Mouse (Mus musculus) liver, embryonic 14.5 days (tissue): Measurements from ENCODE around the gene Agps. TPM values are rescaled to one million over a fixed set of nuclear protein-coding genes. Genes with fewer than 3 reads are reported as not detected.

Experiments
- ATAC-seq: fragments of 200-750 bp; cut with Nextera tagmentation; 2 replicates; pipeline ENCODE4 v1.8.0; 2017; ENCODE audit warnings: moderate number of reproducible peaks, mild to moderate bottlenecking, moderate library complexity; ENCODE audit not compliant: insufficient read depth
- DNase-seq, 3 experiments: peaks; one replicate each; pipeline ENCODE4 v3.0.0-alpha.2; 2012 to 2013; ENCODE audit warnings: low read depth in 3 of 3, low spot score in 3 of 3
- H3K27ac ChIP-seq: fragments of 300-500 bp; sonication (generic); 2 replicates; pipeline ENCODE4 v1.5.1; 2014; ENCODE audit warnings: moderate library complexity, mild to moderate bottlenecking, control low read depth, inconsistent platforms
- H3K27me3 ChIP-seq: fragments of 300-500 bp; sonication (generic); 2 replicates; pipeline ENCODE4 v1.6.1; 2014; ENCODE audit warnings: mild to moderate bottlenecking, low read length, moderate library complexity; ENCODE audit not compliant: control insufficient read depth, insufficient read depth
- H3K36me3 ChIP-seq: fragments of 300-500 bp; sonication (generic); replicated peaks from 2 replicates; pipeline ENCODE4 v1.6.1; 2014; ENCODE audit warnings: low read depth; ENCODE audit not compliant: control insufficient read depth, insufficient read depth
- H3K4me1 ChIP-seq, 2 experiments: fragments of 200-500 bp in 1 of 2; fragments of 300-500 bp in 1 of 2; sonication (generic) in 1 of 2; replicated peaks; 2 replicates each; pipeline ENCODE4 v1.6.1; 2012 to 2014; ENCODE audit warnings: antibody characterized with exemption in 1 of 2, inconsistent platforms in 1 of 2, low read length in 1 of 2; ENCODE audit not compliant: control insufficient read depth in 2 of 2, insufficient read depth in 2 of 2
- H3K4me2 ChIP-seq: fragments of 300-500 bp; sonication (generic); 2 replicates; pipeline ENCODE4 v1.6.1; 2014; ENCODE audit warnings: low read depth, mild to moderate bottlenecking, control low read depth, moderate library complexity
- H3K4me3 ChIP-seq, 2 experiments: fragments of 200-500 bp in 1 of 2; fragments of 300-500 bp in 1 of 2; sonication (generic) in 1 of 2; 2 replicates each; pipeline ENCODE4 v1.5.1; 2012 to 2014; ENCODE audit warnings: low read depth in 2 of 2, low read length in 2 of 2, mild to moderate bottlenecking in 2 of 2, control low read depth in 1 of 2, inconsistent platforms in 1 of 2, moderate library complexity in 1 of 2; ENCODE audit not compliant: insufficient read depth in 1 of 2
- H3K9ac ChIP-seq: fragments of 300-500 bp; sonication (generic); replicated peaks from 2 replicates; pipeline ENCODE4 v1.6.1; 2014; ENCODE audit warnings: mild to moderate bottlenecking, control low read depth, moderate library complexity
- H3K9me3 ChIP-seq: fragments of 300-500 bp; sonication (generic); 2 replicates; pipeline ENCODE4 v1.6.1; 2016; ENCODE audit warnings: low read length, mixed read lengths; ENCODE audit not compliant: control insufficient read depth
- CTCF ChIP-seq: IDR thresholded peaks from 2 replicates; pipeline ENCODE4 v1.5.1; 2016; ENCODE audit warnings: antibody characterized with exemption, low read depth, control low read depth
- EP300 ChIP-seq: IDR thresholded peaks from 2 replicates; pipeline ENCODE4 v1.6.1; 2016; ENCODE audit warnings: antibody characterized with exemption, low read depth
- WGBS: fragments of 180-500 bp; shearing (Covaris S2); extraction: QIAGEN DNeasy Blood & Tissue Kit; methylation state at CpG from one replicate; pipeline ENCODE4 v1.1.7; 2014; ENCODE audit not compliant: insufficient replicate concordance; 5-methylcytosine and 5-hydroxymethylcytosine counted together
- polyA plus RNA-seq, 2 experiments: library from polyadenylated mRNA; depleted of rRNA in 1 of 2; stranded (reverse) in 1 of 2; unstranded in 1 of 2; fragments of >200 nt; fragmentation: Nextera tagmentation in 1 of 2; extraction: Ambion mirVana in 1 of 2; gene quantifications; 2 replicates each; pipeline versions ENCODE4 v1.2.1 to v1.2.3; 2012 to 2014

The Agps gene
- polyA plus RNA-seq, 2 experiments: 5.6 to 13.8 TPM

DNA sequence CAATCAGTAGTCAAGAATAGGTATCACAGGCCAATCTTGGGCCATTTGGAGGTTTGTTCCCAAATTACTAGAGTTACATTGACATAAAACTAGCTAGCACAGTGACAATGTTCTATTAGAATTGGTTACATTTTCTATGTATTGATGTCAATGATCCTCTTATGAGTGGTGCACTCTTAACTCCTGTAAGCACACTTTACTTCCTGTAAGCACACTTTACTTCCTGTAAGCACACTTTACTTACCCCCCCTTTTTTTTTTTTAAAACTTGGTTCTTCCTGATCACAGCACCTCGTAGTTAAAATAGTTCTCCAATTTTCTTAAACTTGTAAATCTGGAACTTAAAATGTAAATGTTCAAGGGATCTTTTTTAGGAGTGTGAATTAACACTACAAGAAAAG is 75.2 kb downstream of the Agps start:
- Histone ChIP-seq H3K27ac (no peak overlapping the region), H3K9me3 (no peaks in the 10 kb centered on the region), H3K36me3 (peaks cover 5% of the 10 kb centered on the region; the same call in 1 of the 2 replicates), H3K4me3 (no peak overlapping the region), H3K4me1 (no peaks in the 10 kb centered on the region), H3K27me3 (no peaks in the 10 kb centered on the region), H3K9ac (no peak overlapping the region), H3K4me2 (no peak overlapping the region)
- 51% methylated on average over 1 of the region's 1 CpGs for WGBS
- no peak for TF ChIP-seq CTCF
- no peak for TF ChIP-seq EP300
- ATAC-seq: no peak
- no peak for DNase-seq

DNA sequence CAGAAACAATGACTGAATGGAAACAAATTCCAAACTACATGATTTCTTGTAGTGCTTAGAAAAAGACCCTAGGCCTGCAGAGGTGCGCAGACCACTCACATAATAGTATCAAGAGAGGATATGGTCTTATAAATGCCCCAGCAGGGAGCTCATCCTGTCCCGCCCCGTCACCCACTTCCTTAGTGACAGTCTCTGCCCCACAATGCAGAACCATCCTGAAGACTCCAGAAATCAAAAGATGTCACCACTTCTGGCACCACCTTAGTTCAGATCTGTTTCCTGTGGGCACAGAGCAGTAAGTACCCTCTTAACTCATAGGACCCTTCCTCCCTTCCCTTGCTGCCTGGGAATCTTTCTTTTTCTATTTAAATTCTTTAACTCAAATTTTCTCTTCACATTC is 83.1 kb downstream of the Agps start:
- Histone ChIP-seq H3K4me1 (no peaks in the 10 kb centered on the region), H3K27ac (no peak overlapping the region), H3K4me3 (no peak overlapping the region), H3K4me2 (no peak overlapping the region), H3K27me3 (no peaks in the 10 kb centered on the region), H3K36me3 (no peaks in the 10 kb centered on the region; the same call in 1 of the 2 replicates), H3K9ac (no peak overlapping the region), H3K9me3 (no peaks in the 10 kb centered on the region)
- WGBS: 79% methylated on average over 3 of the region's 3 CpGs
- DNase-seq (no peak), ATAC-seq (no peak)
- no peak for TF ChIP-seq EP300
- no peak for TF ChIP-seq CTCF

DNA sequence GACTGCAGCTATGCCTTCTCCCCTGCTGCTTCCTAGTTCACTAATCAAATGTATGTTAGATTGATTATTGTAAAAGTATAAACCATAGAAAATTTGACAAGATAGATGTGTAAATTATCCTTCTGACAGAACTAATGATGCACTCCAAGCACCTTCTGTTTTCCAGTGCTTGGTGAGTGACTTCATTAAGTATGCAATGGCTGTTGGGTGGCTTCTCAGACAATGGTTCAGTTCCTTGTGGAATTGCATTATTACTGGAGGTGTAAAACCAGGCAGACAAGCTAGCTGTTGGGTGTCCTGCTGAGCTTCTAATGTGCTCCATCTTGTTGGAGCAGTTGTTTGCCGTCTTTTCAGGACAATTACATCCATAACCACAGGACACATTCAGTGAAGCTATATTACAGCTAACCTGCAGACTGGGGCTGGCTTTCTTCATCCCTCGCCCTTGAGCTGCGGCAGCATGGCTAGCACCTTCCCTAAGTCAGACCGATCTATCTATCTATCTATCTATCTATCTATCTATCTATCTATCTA is 91.9 kb downstream of the Agps start:
- H3K4me3 ChIP-seq: no peak overlapping the region
- H3K4me2 ChIP-seq: no peak overlapping the region
- DNase-seq (no peak), ATAC-seq (no peak)
- H3K27ac ChIP-seq: no peak overlapping the region
- peaks cover 6% of the 10 kb centered on the region; the same call in 1 of the 2 replicates for H3K36me3 ChIP-seq
- 86% methylated on average over 4 of the region's 4 CpGs for WGBS
- no peak for TF ChIP-seq EP300
- TF ChIP-seq CTCF: no peak
- H3K9ac ChIP-seq: no peak overlapping the region
- no peaks in the 10 kb centered on the region for H3K9me3 ChIP-seq
- no peaks in the 10 kb centered on the region for H3K4me1 ChIP-seq
- no peaks in the 10 kb centered on the region for H3K27me3 ChIP-seq

DNA sequence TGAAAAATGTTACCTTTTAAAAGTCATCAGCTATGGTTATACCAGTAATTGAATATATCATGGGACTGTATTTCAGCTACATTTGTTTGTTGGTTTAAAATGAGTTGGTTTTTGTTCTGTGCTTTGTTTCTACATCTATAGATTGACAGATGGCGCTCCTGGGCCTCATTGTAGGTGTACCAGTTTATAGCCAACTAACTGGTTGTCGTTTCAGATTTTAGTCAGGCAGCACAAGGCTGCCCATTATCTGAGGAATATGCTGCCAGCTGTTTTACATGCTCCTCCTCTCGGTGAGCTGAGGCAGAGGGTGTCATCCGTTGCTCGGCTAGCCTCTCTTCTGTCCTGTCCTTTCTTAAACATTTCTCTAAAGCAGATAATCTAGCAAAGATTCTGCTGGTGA is 94.1 kb downstream of the Agps start:
- Histone ChIP-seq H3K27me3 (no peaks in the 10 kb centered on the region), H3K4me3 (no peak overlapping the region), H3K36me3 (peaks cover 6% of the 10 kb centered on the region; the same call in 1 of the 2 replicates), H3K27ac (no peak overlapping the region), H3K4me2 (no peak overlapping the region), H3K9me3 (no peaks in the 10 kb centered on the region), H3K4me1 (no peaks in the 10 kb centered on the region), H3K9ac (no peak overlapping the region)
- DNase-seq: no peak
- 71% methylated on average over 5 of the region's 5 CpGs for WGBS
- TF ChIP-seq CTCF: no peak
- TF ChIP-seq EP300: no peak
- ATAC-seq: no peak

DNA sequence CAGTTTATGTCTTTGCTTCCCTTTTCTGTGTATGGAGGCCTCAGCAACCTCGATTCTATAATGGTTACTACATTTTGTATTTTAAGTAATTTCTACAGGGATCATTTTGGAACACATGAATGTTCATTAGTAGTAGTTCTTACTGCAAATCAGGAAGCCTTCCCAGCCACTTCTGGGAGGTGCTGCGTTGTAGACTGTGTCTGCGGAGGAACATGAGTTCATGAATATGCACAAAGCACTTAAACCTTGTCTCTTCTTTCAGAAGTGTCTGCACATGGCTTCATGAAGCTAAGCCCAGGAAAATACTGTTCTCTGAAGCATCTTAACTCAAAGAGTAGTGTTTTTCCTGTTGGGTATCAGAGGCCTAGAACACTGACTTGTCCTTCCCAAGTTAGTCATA is 96.0 kb downstream of the Agps start:
- no peak for ATAC-seq
- H3K4me3 ChIP-seq: no peak overlapping the region
- no peak overlapping the region for H3K9ac ChIP-seq
- no peaks in the 10 kb centered on the region for H3K9me3 ChIP-seq
- DNase-seq: no peak
- H3K27me3 ChIP-seq: no peaks in the 10 kb centered on the region
- no peak overlapping the region for H3K27ac ChIP-seq
- H3K4me1 ChIP-seq: no peaks in the 10 kb centered on the region
- WGBS: 75% methylated on average over 3 of the region's 3 CpGs
- H3K36me3 ChIP-seq: peaks cover 6% of the 10 kb centered on the region; the same call in 1 of the 2 replicates
- H3K4me2 ChIP-seq: no peak overlapping the region
- TF ChIP-seq CTCF (no peak), EP300 (no peak)
